20 mouse cellular contexts compared by ENCODE assay signal in genomic region chr7:67027696-67028095, GRCm38 (mm10).
A peak's percentile ranks its signal among the peaks of the same experiment; 100 is the strongest.
DNase-seq lines count a peak whose midpoint lies in the region; ATAC-seq lines count a peak whose summit lies in the region.
"Had no signal": no experiment of that assay in that cellular context is flagged by ENCODE, and none has a peak within 500 bp of the region (broad histone marks: within the 10 kb centered on the region; RNA-seq: fewer than 3 reads in every experiment).

No protein-coding gene starts in this region.

- H3K4me3 ChIP-seq in heart, embryonic 13.5 days, result no peak overlapping the region
- no peak overlapping the region for H3K4me3 ChIP-seq in embryonic facial prominence, embryonic 15.5 days (replicated peaks)
- H3K4me3 ChIP-seq in limb, embryonic 13.5 days, result no peak overlapping the region
- H3K4me3 ChIP-seq: forebrain, embryonic 15.5 days; heart, adult 2 months; hindbrain, embryonic 10.5 days had no signal

- 0 out of 2 replicates have a peak overlapping the region, but pooled peaks have one; percentile 10 for H3K27ac ChIP-seq in heart, embryonic 13.5 days (replicated peaks)
- H3K27ac ChIP-seq in embryonic facial prominence, embryonic 15.5 days (replicated peaks), result peak overlapping the region; percentile 83; the same call in 1 of the 2 replicates
- peak overlapping the region; percentile 86 for H3K27ac ChIP-seq in limb, embryonic 13.5 days
- H3K27ac ChIP-seq: forebrain, embryonic 15.5 days; heart, adult 2 months; hindbrain, embryonic 10.5 days; hindbrain, embryonic 14.5 days had no signal

- no peaks in the 10 kb centered on the region for H3K36me3 ChIP-seq in heart, embryonic 13.5 days
- H3K36me3 ChIP-seq in embryonic facial prominence, embryonic 15.5 days, result 0 out of 2 replicates have a peak, but pooled peaks cover 4% of the 10 kb centered on the region
- H3K36me3 ChIP-seq in limb, embryonic 13.5 days, result peaks cover 8% of the 10 kb centered on the region; the same call in 1 of the 2 replicates
- H3K36me3 ChIP-seq: forebrain, embryonic 15.5 days; hindbrain, embryonic 10.5 days had no signal

- no peak for DNase-seq in heart, adult 9 months (ENCODE audit: low spot score in 2 of 2)
- DNase-seq in NIH3T3 (ENCODE audit: low read depth), result peak; percentile 11
- no peak for DNase-seq in frontal cortex, postnatal 36 days (ENCODE audit: low spot score in 2 of 2)
- DNase-seq in spleen, postnatal 14 days (ENCODE audit: low spot score in 2 of 2), result no peak
- DNase-seq: adrenal gland, postnatal 25 days; cerebellum, adult 18-20 months; cerebellum, adult 9-11 months; gastrocnemius, postnatal 10 days; heart, postnatal 10 days; kidney, adult 11 months had no signal

- no peak for ATAC-seq in heart, embryonic 13.5 days (ENCODE audit: extremely low read depth, insufficient number of reproducible peaks, low FRiP score, low TSS enrichment)
- no peak; the same call in 1 of the 2 replicates for ATAC-seq in embryonic facial prominence, embryonic 15.5 days (ENCODE audit: insufficient number of reproducible peaks, low FRiP score, low TSS enrichment, low read depth)
- no peak for ATAC-seq in limb, embryonic 13.5 days (ENCODE audit: low FRiP score, low read depth)
- ATAC-seq in megakaryocyte progenitor cell, adult 5-6 weeks (replicated peaks; ENCODE audit: poor library complexity), result no peak
- ATAC-seq: activated CD4-positive, CD25-positive, alpha-beta regulatory T cell, adult 4 months; forebrain, embryonic 15.5 days; Patski had no signal

- peaks cover 48% of the 10 kb centered on the region for H3K4me1 ChIP-seq in heart, embryonic 13.5 days
- peaks cover 21% of the 10 kb centered on the region for H3K4me1 ChIP-seq in embryonic facial prominence, embryonic 15.5 days
- peaks cover 21% of the 10 kb centered on the region for H3K4me1 ChIP-seq in limb, embryonic 13.5 days
- H3K4me1 ChIP-seq: forebrain, embryonic 15.5 days had no signal

- H3K27me3 ChIP-seq in heart, embryonic 13.5 days (replicated peaks), result no peaks in the 10 kb centered on the region
- H3K27me3 ChIP-seq in embryonic facial prominence, embryonic 15.5 days, result no peaks in the 10 kb centered on the region
- no peaks in the 10 kb centered on the region for H3K27me3 ChIP-seq in limb, embryonic 13.5 days
- H3K27me3 ChIP-seq: forebrain, embryonic 15.5 days had no signal

- H3K9me3 ChIP-seq in heart, embryonic 13.5 days, result no peaks in the 10 kb centered on the region
- H3K9me3 ChIP-seq in embryonic facial prominence, embryonic 15.5 days (replicated peaks), result no peaks in the 10 kb centered on the region
- H3K9me3 ChIP-seq in limb, embryonic 13.5 days, result no peaks in the 10 kb centered on the region
- H3K9me3 ChIP-seq: forebrain, embryonic 15.5 days; hindbrain, embryonic 10.5 days had no signal

- no peak overlapping the region for H3K9ac ChIP-seq in heart, embryonic 13.5 days
- no peak overlapping the region for H3K9ac ChIP-seq in embryonic facial prominence, embryonic 15.5 days
- no peak overlapping the region for H3K9ac ChIP-seq in limb, embryonic 13.5 days
- H3K9ac ChIP-seq: forebrain, embryonic 15.5 days; hindbrain, embryonic 14.5 days had no signal

- WGBS in heart, embryonic 13.5 days, result 91% methylated on average over 5 of the region's 5 CpGs
- 70% methylated on average over 5 of the region's 5 CpGs for WGBS in embryonic facial prominence, embryonic 15.5 days
- WGBS in limb, embryonic 13.5 days, result 93% methylated on average over 5 of the region's 5 CpGs

- no peak overlapping the region for H3K4me2 ChIP-seq in heart, embryonic 13.5 days
- H3K4me2 ChIP-seq in embryonic facial prominence, embryonic 15.5 days (replicated peaks), result no peak overlapping the region
- no peak overlapping the region for H3K4me2 ChIP-seq in limb, embryonic 13.5 days (replicated peaks)
- H3K4me2 ChIP-seq: forebrain, embryonic 15.5 days; hindbrain, embryonic 14.5 days had no signal

Comparison
In these comparisons a context has a peak if more than half of its experiments do, and no peak if none do; other contexts are left out.
1. H3K27ac ChIP-seq: peak in every context shown above with its lines; median percentile 86 in limb, embryonic 13.5 days; 83 in embryonic facial prominence, embryonic 15.5 days; 10 in heart, embryonic 13.5 days.